19 mouse cellular contexts compared by ENCODE assay signal in the genomic region with DNA sequence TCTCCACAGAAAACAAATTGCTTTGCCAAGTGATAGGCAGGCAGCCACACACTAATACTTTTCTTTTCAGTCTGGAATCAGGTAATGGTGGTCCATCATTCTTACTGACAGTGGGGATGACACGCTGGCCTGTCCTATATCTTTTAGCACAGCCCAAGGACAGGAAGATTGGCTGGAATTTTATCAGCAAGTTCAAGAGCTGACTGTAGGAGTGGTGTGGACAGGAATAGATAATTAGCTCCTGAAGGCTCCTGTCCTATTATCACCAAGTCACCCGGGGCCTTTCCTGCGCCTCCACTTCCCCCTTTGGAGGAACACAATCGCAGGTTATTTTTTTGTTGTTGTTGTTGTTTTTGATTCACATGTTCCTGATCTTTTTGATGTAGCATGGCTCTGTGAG.
"Had no signal": no experiment of that assay in that cellular context is flagged by ENCODE, and none has a peak within 500 bp of the region (broad histone marks: within the 10 kb centered on the region; RNA-seq: fewer than 3 reads in every experiment).

No protein-coding gene starts in this region.

- H3K27ac ChIP-seq: kidney, postnatal 0 days; layer of hippocampus, adult 2 months; limb, embryonic 10.5 days; limb, embryonic 13.5 days; macrophage; midbrain, embryonic 12.5 days; midbrain, embryonic 15.5 days; neural tube, embryonic 12.5 days; neural tube, embryonic 15.5 days; stomach, embryonic 15.5 days had no signal

- ATAC-seq: lung, postnatal 0 days; midbrain, embryonic 15.5 days had no signal

- DNase-seq: kidney, adult 2 months; kidney, postnatal 25 days; layer of hippocampus, adult 9-11 months; lung, embryonic 14.5 days; right cerebral cortex, adult 18-20 months; right cerebral cortex, postnatal 14 days; spleen, adult 18-20 months; thymus, postnatal 25 days had no signal

- H3K4me2 ChIP-seq: limb, embryonic 13.5 days; lung, embryonic 14.5 days; midbrain, embryonic 12.5 days; midbrain, embryonic 15.5 days; neural tube, embryonic 12.5 days; neural tube, embryonic 15.5 days; stomach, embryonic 15.5 days had no signal

- H3K4me1 ChIP-seq: midbrain, embryonic 12.5 days; midbrain, embryonic 15.5 days; neural tube, embryonic 12.5 days; neural tube, embryonic 15.5 days; stomach, embryonic 15.5 days had no signal

- H3K36me3 ChIP-seq: limb, embryonic 10.5 days; limb, embryonic 13.5 days; midbrain, embryonic 12.5 days; midbrain, embryonic 15.5 days; neural tube, embryonic 12.5 days; neural tube, embryonic 15.5 days; stomach, embryonic 15.5 days had no signal

- H3K4me3 ChIP-seq: layer of hippocampus, adult 2 months; limb, embryonic 10.5 days; limb, embryonic 13.5 days; midbrain, embryonic 12.5 days; midbrain, embryonic 15.5 days; neural tube, embryonic 12.5 days; neural tube, embryonic 15.5 days; stomach, embryonic 15.5 days had no signal

- H3K9ac ChIP-seq: limb, embryonic 13.5 days; lung, embryonic 14.5 days; midbrain, embryonic 12.5 days; midbrain, embryonic 15.5 days; neural tube, embryonic 12.5 days; neural tube, embryonic 15.5 days; stomach, embryonic 15.5 days had no signal

- H3K9me3 ChIP-seq: limb, embryonic 10.5 days; midbrain, embryonic 15.5 days; neural tube, embryonic 12.5 days; neural tube, embryonic 15.5 days; stomach, embryonic 15.5 days had no signal

- H3K27me3 ChIP-seq: midbrain, embryonic 12.5 days; midbrain, embryonic 15.5 days; neural tube, embryonic 12.5 days; neural tube, embryonic 15.5 days; stomach, embryonic 15.5 days had no signal
